Mouse (Mus musculus) testis, adult 2 months (tissue): ENCODE results near the gene Alk. TPM values are rescaled to one million over a fixed set of nuclear protein-coding genes. Genes with fewer than 3 reads are reported as not detected.

Experiments used
- H3K27ac ChIP-seq: fragments of 200-500 bp; 2 replicates; pipeline ENCODE4 v1.5.1; 2012; ENCODE audit warnings: low read depth, low read length; ENCODE audit not compliant: control insufficient read depth, insufficient read depth
- H3K27me3 ChIP-seq: fragments of 200-500 bp; 2 replicates; pipeline ENCODE4 v1.6.1; 2012; ENCODE audit warnings: mild to moderate bottlenecking, low read length, moderate library complexity; ENCODE audit not compliant: control insufficient read depth, insufficient read depth
- H3K36me3 ChIP-seq: fragments of 200-500 bp; 2 replicates; pipeline ENCODE4 v1.6.1; 2012; ENCODE audit warnings: mild to moderate bottlenecking, low read length; ENCODE audit not compliant: control insufficient read depth, insufficient read depth
- H3K4me1 ChIP-seq: fragments of 200-500 bp; 2 replicates; pipeline ENCODE4 v1.6.1; 2012; ENCODE audit warnings: low read length; ENCODE audit not compliant: control insufficient read depth, insufficient read depth
- H3K4me3 ChIP-seq: fragments of 200-500 bp; 2 replicates; pipeline ENCODE4 v1.5.1; 2012; ENCODE audit warnings: low read depth, mild to moderate bottlenecking, low read length, moderate library complexity, mixed read lengths; ENCODE audit not compliant: control insufficient read depth
- CTCF ChIP-seq: fragments of 200-500 bp; IDR thresholded peaks from 2 replicates; pipeline ENCODE4 v1.5.1; 2012; ENCODE audit warnings: low read depth, mild to moderate bottlenecking, inconsistent platforms, low read length, moderate library complexity; ENCODE audit not compliant: control insufficient read depth, insufficient read depth, insufficient replicate concordance
- POLR2A ChIP-seq: fragments of 200-500 bp; IDR thresholded peaks from 2 replicates; pipeline ENCODE4 v1.6.1; 2012; ENCODE audit warnings: low read depth, mild to moderate bottlenecking, inconsistent platforms, low read length, moderate library complexity; ENCODE audit not compliant: control insufficient read depth
- polyA plus RNA-seq: library from polyadenylated mRNA; depleted of rRNA; stranded (reverse); fragments of >200 nt; gene quantifications from 2 replicates; pipeline ENCODE4 v1.2.3, GENCODE M21; 2012

The Alk gene
- polyA plus RNA-seq, 1 experiment = 0.54 TPM

- TF ChIP-seq POLR2A (no peak), CTCF (no peak)
- Histone ChIP-seq H3K27me3 (no peaks in the 10 kb centered on the region), H3K4me1 (no peaks in the 10 kb centered on the region), H3K4me3 (no peak overlapping the region), H3K36me3 (no peaks in the 10 kb centered on the region), H3K27ac (no peak overlapping the region)
Measured at GRCm38 (mm10) chr17:72038371-72038770, 566.1 kb downstream of the Alk start.

DNA sequence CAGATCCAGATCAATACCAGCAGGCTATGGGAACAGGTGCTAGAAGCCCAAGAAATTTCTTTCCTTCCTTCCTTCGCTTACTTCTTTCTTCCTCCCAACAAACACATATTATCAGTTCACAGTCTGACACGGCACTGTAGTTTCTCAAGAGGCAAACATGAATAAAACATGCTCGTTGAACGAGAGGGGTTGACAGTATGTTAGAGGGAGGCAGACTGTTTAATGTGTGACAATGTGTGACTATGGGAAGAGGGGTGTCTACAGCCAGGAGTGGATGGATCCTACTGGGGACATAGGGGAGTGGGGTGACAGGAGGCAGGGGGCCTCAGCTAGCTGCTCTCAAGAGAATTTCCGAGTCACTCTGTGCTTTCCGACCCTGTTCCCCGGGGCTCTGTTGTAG lies 573.8 kb downstream of the Alk start:
- Histone ChIP-seq H3K36me3 (no peaks in the 10 kb centered on the region), H3K27me3 (no peaks in the 10 kb centered on the region), H3K4me3 (no peak overlapping the region), H3K27ac (no peak overlapping the region), H3K4me1 (no peaks in the 10 kb centered on the region)
- no peak for TF ChIP-seq CTCF
- TF ChIP-seq POLR2A = no peak

DNA sequence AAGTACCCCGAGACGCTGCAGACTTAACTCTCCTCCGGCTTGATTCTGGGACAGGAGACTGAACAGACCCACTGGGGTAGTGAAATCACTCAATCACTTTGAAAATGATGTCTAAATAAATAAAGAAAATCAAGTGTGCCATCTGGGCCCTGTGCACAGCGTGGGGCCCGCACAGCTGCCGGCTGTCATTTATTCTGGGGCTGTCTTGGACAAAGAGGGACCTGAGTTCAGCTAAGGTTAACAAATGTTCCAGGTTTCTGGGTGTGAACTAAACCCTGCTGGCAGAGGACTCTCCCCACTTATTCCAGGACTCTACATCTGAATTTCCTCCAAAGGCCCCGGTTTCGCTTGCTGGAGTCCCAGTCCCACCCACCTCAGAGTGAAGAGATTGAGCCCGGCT lies 581.1 kb downstream of the Alk start:
- no peaks in the 10 kb centered on the region for H3K36me3 ChIP-seq
- TF ChIP-seq POLR2A (no peak), CTCF (no peak)
- H3K27me3 ChIP-seq = no peaks in the 10 kb centered on the region
- H3K27ac ChIP-seq = no peak overlapping the region
- H3K4me1 ChIP-seq = no peaks in the 10 kb centered on the region
- no peak overlapping the region for H3K4me3 ChIP-seq

- TF ChIP-seq POLR2A (no peak), CTCF (no peak)
- no peaks in the 10 kb centered on the region for H3K4me1 ChIP-seq
- no peaks in the 10 kb centered on the region for H3K27me3 ChIP-seq
- no peak overlapping the region for H3K27ac ChIP-seq
- no peaks in the 10 kb centered on the region for H3K36me3 ChIP-seq
- no peak overlapping the region for H3K4me3 ChIP-seq
Measured at GRCm38 (mm10) chr17:72021733-72022669, 582.4 kb downstream of the Alk start.

DNA sequence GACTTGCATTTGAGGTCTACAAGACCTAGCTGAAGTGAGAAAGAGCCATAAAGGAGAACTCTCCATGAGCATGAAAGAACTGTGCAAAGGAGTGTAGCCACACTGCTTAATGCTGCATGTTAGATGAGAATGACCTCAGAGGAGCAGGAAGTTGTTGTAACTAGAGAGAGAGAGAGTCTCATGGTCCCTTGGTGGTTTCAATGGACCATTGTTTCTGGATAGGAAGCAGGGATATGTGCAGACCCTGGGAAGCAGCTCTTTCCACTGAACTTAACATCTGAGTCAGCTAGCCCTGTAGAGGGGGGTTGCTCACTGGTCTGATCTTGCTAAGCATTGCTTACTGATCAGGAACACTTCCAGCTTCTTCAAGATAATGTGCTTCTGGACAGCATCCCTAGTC lies 587.1 kb downstream of the Alk start:
- TF ChIP-seq POLR2A (no peak), CTCF (no peak)
- Histone ChIP-seq H3K27ac (no peak overlapping the region), H3K27me3 (no peaks in the 10 kb centered on the region), H3K36me3 (no peaks in the 10 kb centered on the region), H3K4me3 (no peak overlapping the region), H3K4me1 (no peaks in the 10 kb centered on the region)

- TF ChIP-seq POLR2A = no peak
- no peak for TF ChIP-seq CTCF
- no peaks in the 10 kb centered on the region for H3K27me3 ChIP-seq
- no peak overlapping the region for H3K27ac ChIP-seq
- no peak overlapping the region for H3K4me3 ChIP-seq
- H3K4me1 ChIP-seq = no peaks in the 10 kb centered on the region
- H3K36me3 ChIP-seq = no peaks in the 10 kb centered on the region
Measured at GRCm38 (mm10) chr17:72015253-72015652, 589.2 kb downstream of the Alk start.

DNA sequence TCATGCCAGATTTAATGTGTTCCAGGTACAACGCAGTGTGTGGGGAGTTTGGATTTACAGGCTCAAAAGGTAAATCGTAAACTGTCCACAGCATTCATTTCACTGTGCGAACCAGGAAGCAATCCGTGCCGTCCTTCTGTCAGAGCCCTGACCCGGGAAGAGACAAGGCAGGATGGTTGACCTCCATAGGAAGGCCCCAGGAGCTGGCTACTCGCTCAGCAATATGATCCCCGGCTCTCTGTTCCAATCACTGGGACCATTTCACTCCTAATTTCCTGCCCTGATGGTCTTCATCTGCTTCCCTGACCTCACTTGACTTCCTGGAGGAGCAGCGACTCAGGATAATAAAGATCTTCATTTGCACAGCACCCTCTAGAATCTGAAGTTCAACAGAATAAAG lies 591.7 kb downstream of the Alk start:
- no peak for TF ChIP-seq POLR2A
- no peak for TF ChIP-seq CTCF
- Histone ChIP-seq H3K27ac (no peak overlapping the region), H3K27me3 (no peaks in the 10 kb centered on the region), H3K36me3 (no peaks in the 10 kb centered on the region), H3K4me3 (no peak overlapping the region), H3K4me1 (no peaks in the 10 kb centered on the region)
